Mouse (Mus musculus) macrophage (primary cell): ENCODE results near the gene 1700061G19Rik. TPM values are rescaled to one million over a fixed set of nuclear protein-coding genes. Genes with fewer than 3 reads are reported as not detected.

Experiments
- H3K27ac ChIP-seq: fragments of 350-480 bp; formaldehyde crosslinking; 2 replicates; pipeline ENCODE4 v1.9.0; 2021
- H3K36me3 ChIP-seq: fragments of 350-480 bp; formaldehyde crosslinking; 2 replicates; pipeline ENCODE4 v1.9.0; 2021; ENCODE audit errors: inconsistent target
- H3K4me3 ChIP-seq: fragments of 350-480 bp; formaldehyde crosslinking; 2 replicates; pipeline ENCODE4 v1.9.0; 2021; ENCODE audit errors: inconsistent target
- H3K79me2 ChIP-seq: fragments of 350-480 bp; formaldehyde crosslinking; 2 replicates; pipeline ENCODE4 v1.9.0; 2021; ENCODE audit errors: inconsistent target
- WGBS: methylation state at CpG from one replicate; pipeline ENCODE4 v1.1.7; 2026; ENCODE audit warnings: inconsistent platforms; ENCODE audit not compliant: missing documents; 5-methylcytosine and 5-hydroxymethylcytosine counted together
- polyA plus RNA-seq: library from polyadenylated mRNA; stranded (reverse); fragments of 250-400 nt; gene quantifications from 3 replicates; pipeline ENCODE4 v1.2.4, GENCODE M21; 2018; ENCODE audit warnings: inconsistent platforms
- total RNA-seq, 78 experiments: library from RNA; depleted of rRNA; stranded (reverse); fragments of 250-400 nt; gene quantifications; 1 replicate in 9 of 78; 2 replicates in 24 of 78; 3 replicates in 43 of 78; 4 replicates in 2 of 78; pipeline ENCODE4 v1.2.4; 2018; ENCODE audit warnings: inconsistent platforms in 56 of 78

1700061G19Rik gene
- not detected for total RNA-seq (2018; cell fraction: chromatin; rRNA removed)
- total RNA-seq (2018; cell fraction: cytosol; rRNA removed): under 1 TPM in 20 of 26 experiments, not detected in 6; 0.03 to 0.15 (median 0.07) TPM
- under 1 TPM in 2 of 26 experiments, not detected in 24; 0.17 to 0.25 TPM for total RNA-seq (2018; cell fraction: nucleus; rRNA removed)
- 0.07 TPM in 1 of 3 replicates, not detected in the others for polyA plus RNA-seq

GRCm38 (mm10) chr17:56874936-56875651, at the start of gene 1700061G19Rik:
1700061G19Rik (plus strand) TSS chr17:56875477.
- WGBS: 86% methylated on average over 12 of the region's 12 CpGs
- Histone ChIP-seq H3K36me3 (no peaks in the 10 kb centered on the region), H3K79me2 (no peaks in the 10 kb centered on the region), H3K27ac (no peak within 1 kb of the TSS), H3K4me3 (no peak within 1 kb of the TSS)

GRCm38 (mm10) chr17:56826718-56827117, 48.6 kb upstream of the 1700061G19Rik start:
- no peaks in the 10 kb centered on the region for H3K79me2 ChIP-seq
- WGBS: 100% methylated on average over 1 of the region's 2 CpGs
- no peaks in the 10 kb centered on the region for H3K36me3 ChIP-seq
- H3K4me3 ChIP-seq: no peak overlapping the region
- no peak overlapping the region for H3K27ac ChIP-seq

- Histone ChIP-seq H3K36me3 (no peaks in the 10 kb centered on the region), H3K4me3 (no peak overlapping the region), H3K27ac (no peak overlapping the region), H3K79me2 (no peaks in the 10 kb centered on the region)
- 75% methylated on average over 11 of the region's 11 CpGs for WGBS
Observed at GRCm38 (mm10) chr17:56829171-56829570, 46.1 kb upstream of the 1700061G19Rik start.

- 17% methylated on average over 27 of the region's 27 CpGs for WGBS
- Histone ChIP-seq H3K36me3 (no peaks in the 10 kb centered on the region), H3K79me2 (no peaks in the 10 kb centered on the region), H3K27ac (no peak overlapping the region), H3K4me3 (no peak overlapping the region)
Observed at GRCm38 (mm10) chr17:56829795-56830194, 45.5 kb upstream of the 1700061G19Rik start.

- no peaks in the 10 kb centered on the region for H3K79me2 ChIP-seq
- WGBS: 1% methylated on average over 37 of the region's 62 CpGs
- peak within 1 kb of the TSS; percentile 16; the same call in 1 of the 2 replicates for H3K4me3 ChIP-seq
- no peaks in the 10 kb centered on the region for H3K36me3 ChIP-seq
- no peak within 1 kb of the TSS for H3K27ac ChIP-seq
Observed at GRCm38 (mm10) chr17:56830411-56831110, 44.7 kb upstream of the 1700061G19Rik start, which contains the start of gene Rfx2. Rfx2 (minus strand) TSS chr17:56831013.

- no peaks in the 10 kb centered on the region for H3K79me2 ChIP-seq
- H3K27ac ChIP-seq: no peak overlapping the region
- WGBS: under 1% methylated on average over 36 of the region's 42 CpGs
- H3K4me3 ChIP-seq: peak overlapping the region; percentile 16; the same call in 1 of the 2 replicates
- H3K36me3 ChIP-seq: no peaks in the 10 kb centered on the region
Observed at GRCm38 (mm10) chr17:56831111-56831816, 44.0 kb upstream of the 1700061G19Rik start.

GRCm38 (mm10) chr17:56832918-56833317, 42.4 kb upstream of the 1700061G19Rik start:
- no peak overlapping the region for H3K4me3 ChIP-seq
- H3K36me3 ChIP-seq: no peaks in the 10 kb centered on the region
- H3K27ac ChIP-seq: no peak overlapping the region
- WGBS: 88% methylated on average over 1 of the region's 1 CpGs
- H3K79me2 ChIP-seq: no peaks in the 10 kb centered on the region

GRCm38 (mm10) chr17:56833381-56833780, 41.9 kb upstream of the 1700061G19Rik start:
- 100% methylated on average over 1 of the region's 1 CpGs for WGBS
- Histone ChIP-seq H3K36me3 (no peaks in the 10 kb centered on the region), H3K27ac (no peak overlapping the region), H3K4me3 (no peak overlapping the region), H3K79me2 (no peaks in the 10 kb centered on the region)

GRCm38 (mm10) chr17:56836336-56836735, 38.9 kb upstream of the 1700061G19Rik start:
- Histone ChIP-seq H3K36me3 (no peaks in the 10 kb centered on the region), H3K27ac (no peak overlapping the region), H3K79me2 (no peaks in the 10 kb centered on the region), H3K4me3 (no peak overlapping the region)
- 94% methylated on average over 8 of the region's 8 CpGs for WGBS

- Histone ChIP-seq H3K79me2 (no peaks in the 10 kb centered on the region), H3K4me3 (no peak overlapping the region), H3K27ac (no peak overlapping the region), H3K36me3 (no peaks in the 10 kb centered on the region)
- WGBS: 93% methylated on average over 7 of the region's 7 CpGs
Observed at GRCm38 (mm10) chr17:56840524-56840923, 34.8 kb upstream of the 1700061G19Rik start.

- Histone ChIP-seq H3K79me2 (no peaks in the 10 kb centered on the region), H3K27ac (no peak overlapping the region), H3K36me3 (no peaks in the 10 kb centered on the region), H3K4me3 (no peak overlapping the region)
- 35% methylated on average over 5 of the region's 5 CpGs for WGBS
Observed at GRCm38 (mm10) chr17:56842173-56842572, 33.1 kb upstream of the 1700061G19Rik start.

- no peak overlapping the region for H3K27ac ChIP-seq
- no peaks in the 10 kb centered on the region for H3K79me2 ChIP-seq
- WGBS: 47% methylated on average over 5 of the region's 5 CpGs
- H3K36me3 ChIP-seq: no peaks in the 10 kb centered on the region
- no peak overlapping the region for H3K4me3 ChIP-seq
Observed at GRCm38 (mm10) chr17:56843678-56844077, 31.6 kb upstream of the 1700061G19Rik start.

GRCm38 (mm10) chr17:56848785-56849184, 26.5 kb upstream of the 1700061G19Rik start:
- 77% methylated on average over 5 of the region's 5 CpGs for WGBS
- Histone ChIP-seq H3K36me3 (no peaks in the 10 kb centered on the region), H3K27ac (no peak overlapping the region), H3K79me2 (no peaks in the 10 kb centered on the region), H3K4me3 (no peak overlapping the region)

GRCm38 (mm10) chr17:56849710-56850109, 25.6 kb upstream of the 1700061G19Rik start:
- Histone ChIP-seq H3K36me3 (no peaks in the 10 kb centered on the region), H3K4me3 (no peak overlapping the region), H3K27ac (no peak overlapping the region), H3K79me2 (no peaks in the 10 kb centered on the region)
- 92% methylated on average over 13 of the region's 13 CpGs for whole genome bisulfite sequencing
